Mouse (Mus musculus) embryonic facial prominence, embryonic 12.5 days (tissue): ENCODE data around the gene Nnat. TPM values are rescaled to one million over a fixed set of nuclear protein-coding genes. Genes with fewer than 3 reads are reported as not detected.

Experiments used
- ATAC-seq: fragments of 200-750 bp; cut with Nextera tagmentation; 2 replicates; pipeline ENCODE4 v1.8.0; 2017; ENCODE audit not compliant: insufficient number of reproducible peaks, insufficient read depth, low FRiP score, low TSS enrichment
- H3K27ac ChIP-seq: fragments of 300-500 bp; sonication (generic); 2 replicates; pipeline ENCODE4 v1.5.1; 2016; ENCODE audit warnings: mild to moderate bottlenecking
- H3K27me3 ChIP-seq: fragments of 300-500 bp; sonication (generic); 2 replicates; pipeline ENCODE4 v1.6.1; 2016; ENCODE audit warnings: mild to moderate bottlenecking, moderate library complexity
- H3K36me3 ChIP-seq: fragments of 300-500 bp; sonication (generic); 2 replicates; pipeline ENCODE4 v1.6.1; 2016; ENCODE audit warnings: mild to moderate bottlenecking
- H3K4me1 ChIP-seq: fragments of 300-500 bp; sonication (generic); 2 replicates; pipeline ENCODE4 v1.6.1; 2016
- H3K4me2 ChIP-seq: fragments of 300-500 bp; sonication (generic); replicated peaks from 2 replicates; pipeline ENCODE4 v1.6.1; 2016; ENCODE audit warnings: mild to moderate bottlenecking, moderate library complexity
- H3K4me3 ChIP-seq: fragments of 300-500 bp; sonication (generic); 2 replicates; pipeline ENCODE4 v1.5.1; 2016; ENCODE audit warnings: mild to moderate bottlenecking
- H3K9ac ChIP-seq: fragments of 300-500 bp; sonication (generic); 2 replicates; pipeline ENCODE4 v1.6.1; 2016; ENCODE audit warnings: mild to moderate bottlenecking, moderate library complexity
- H3K9me3 ChIP-seq: fragments of 300-500 bp; sonication (generic); 2 replicates; pipeline ENCODE4 v1.6.1; 2016; ENCODE audit warnings: mild to moderate bottlenecking, moderate library complexity
- WGBS: fragments of 180-500 bp; shearing (Covaris S2); methylation state at CpG from one replicate; pipeline ENCODE4 v1.1.7; 2016; 5-methylcytosine and 5-hydroxymethylcytosine counted together
- polyA plus RNA-seq: library from polyadenylated mRNA; unstranded; fragments of >200 nt; fragmentation: Nextera tagmentation; extraction: Ambion mirVana; gene quantifications from 2 replicates; pipeline ENCODE4 v1.2.1, GENCODE M21; 2016

Gene Nnat
- polyA plus RNA-seq, 1 experiment from 2014 or later: 1,910 TPM

DNA sequence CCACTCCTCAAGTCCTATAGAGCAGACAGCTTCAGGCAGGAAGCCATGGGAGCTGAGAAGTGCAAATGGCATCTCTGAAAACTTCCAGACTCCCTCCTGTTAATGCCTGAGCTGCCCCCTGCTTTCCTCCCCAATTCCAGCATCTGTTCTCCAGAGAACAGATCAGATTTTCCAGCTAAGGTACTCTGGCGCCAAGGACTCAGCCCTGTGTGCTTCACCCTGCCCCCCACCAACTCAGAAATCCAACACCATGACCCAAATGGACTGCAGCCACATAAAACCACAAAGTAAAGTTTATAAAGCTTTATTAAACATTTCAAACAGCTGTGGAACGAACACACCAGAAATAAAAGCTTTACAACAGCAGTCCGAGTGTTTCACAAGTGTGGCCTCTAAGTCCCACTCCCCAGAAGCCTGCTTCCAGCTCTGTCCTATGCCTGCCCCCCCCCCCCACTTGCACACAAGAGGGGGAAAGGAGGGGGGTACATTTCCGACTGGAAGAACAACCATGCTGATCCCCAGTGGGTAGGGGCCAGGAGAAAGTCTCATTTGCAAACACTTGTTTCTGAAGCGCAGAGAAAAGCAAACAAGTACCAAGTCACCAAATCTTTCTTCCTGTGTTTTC is 3.7 kb upstream of the Nnat start:
- peaks cover 47% of the 10 kb centered on the region for H3K36me3 ChIP-seq
- ATAC-seq: peak; percentile 50; the same call in 1 of the 2 replicates
- H3K27ac ChIP-seq: peak overlapping the region; percentile 84
- 37% methylated on average over 5 of the region's 5 CpGs for WGBS
- peaks cover 33% of the 10 kb centered on the region for H3K9me3 ChIP-seq
- peaks cover 49% of the 10 kb centered on the region for H3K4me1 ChIP-seq
- H3K4me2 ChIP-seq: 0 out of 2 replicates have a peak overlapping the region, but pooled peaks have one; percentile 6
- H3K9ac ChIP-seq: no peak overlapping the region
- no peaks in the 10 kb centered on the region for H3K27me3 ChIP-seq
- no peak overlapping the region for H3K4me3 ChIP-seq

GRCm38 (mm10) chr2:157558051-157558450 is 1.8 kb upstream of the Nnat start:
- H3K9me3 ChIP-seq: peaks cover 45% of the 10 kb centered on the region
- H3K4me2 ChIP-seq: no peak overlapping the region
- H3K4me3 ChIP-seq: no peak overlapping the region
- ATAC-seq: no peak
- H3K27ac ChIP-seq: no peak overlapping the region
- H3K36me3 ChIP-seq: peaks cover 64% of the 10 kb centered on the region
- H3K9ac ChIP-seq: no peak overlapping the region
- H3K27me3 ChIP-seq: no peaks in the 10 kb centered on the region
- peaks cover 43% of the 10 kb centered on the region for H3K4me1 ChIP-seq
- WGBS: 69% methylated on average over 9 of the region's 9 CpGs

DNA sequence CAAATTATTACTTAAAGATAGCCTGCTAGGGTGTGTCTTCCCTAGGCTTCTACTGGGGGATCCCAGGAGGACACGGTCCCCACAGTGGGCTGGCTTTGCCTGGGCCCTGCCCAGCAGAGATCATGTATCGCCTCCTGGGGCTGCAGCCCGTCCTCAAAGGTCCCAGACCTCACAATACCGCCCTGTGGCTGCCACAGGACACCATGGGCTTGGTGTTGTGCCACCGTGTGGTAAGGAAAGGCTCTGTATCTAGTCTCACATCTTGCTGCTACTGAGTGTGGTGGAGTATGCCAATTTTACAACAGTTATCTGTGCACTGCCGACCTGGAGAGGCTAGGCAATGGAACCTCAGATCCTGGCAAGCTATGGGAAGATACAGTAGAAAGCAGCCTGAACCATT is 1.4 kb upstream of the Nnat start:
- Histone ChIP-seq H3K9me3 (peaks cover 45% of the 10 kb centered on the region), H3K27me3 (no peaks in the 10 kb centered on the region), H3K4me2 (no peak overlapping the region), H3K27ac (no peak overlapping the region), H3K4me3 (no peak overlapping the region), H3K9ac (no peak overlapping the region), H3K4me1 (peaks cover 43% of the 10 kb centered on the region), H3K36me3 (peaks cover 69% of the 10 kb centered on the region)
- no peak for ATAC-seq
- 44% methylated on average over 6 of the region's 6 CpGs for WGBS

DNA sequence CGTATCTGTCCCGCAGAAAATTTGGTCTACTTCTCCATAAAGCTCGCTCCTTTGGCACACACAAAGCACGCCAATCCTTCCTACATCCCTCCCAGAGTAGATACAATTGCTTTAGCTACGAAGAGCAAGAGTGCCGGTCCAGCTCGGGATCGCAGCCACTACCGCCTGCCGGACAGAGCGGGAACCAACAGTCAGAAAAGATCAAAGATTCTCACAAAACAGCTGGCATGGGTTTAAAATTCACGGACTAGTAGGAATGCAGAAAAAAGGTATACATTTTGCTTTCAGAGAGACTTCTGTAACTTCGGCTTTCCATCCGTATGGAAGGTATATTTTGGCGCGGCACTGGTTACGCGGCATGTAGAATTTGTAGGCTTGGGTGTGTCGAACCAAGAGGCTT is 438 bp upstream of the Nnat start:
- ATAC-seq: no peak
- Histone ChIP-seq H3K4me2 (peak overlapping the region; percentile 43), H3K27me3 (no peaks in the 10 kb centered on the region), H3K9me3 (peaks cover 45% of the 10 kb centered on the region), H3K9ac (peak overlapping the region; percentile 72; the same call in 1 of the 2 replicates), H3K4me3 (peak overlapping the region; percentile 59), H3K27ac (peak overlapping the region; percentile 88), H3K4me1 (peaks cover 37% of the 10 kb centered on the region), H3K36me3 (peaks cover 77% of the 10 kb centered on the region)
- WGBS: 44% methylated on average over 19 of the region's 19 CpGs

DNA sequence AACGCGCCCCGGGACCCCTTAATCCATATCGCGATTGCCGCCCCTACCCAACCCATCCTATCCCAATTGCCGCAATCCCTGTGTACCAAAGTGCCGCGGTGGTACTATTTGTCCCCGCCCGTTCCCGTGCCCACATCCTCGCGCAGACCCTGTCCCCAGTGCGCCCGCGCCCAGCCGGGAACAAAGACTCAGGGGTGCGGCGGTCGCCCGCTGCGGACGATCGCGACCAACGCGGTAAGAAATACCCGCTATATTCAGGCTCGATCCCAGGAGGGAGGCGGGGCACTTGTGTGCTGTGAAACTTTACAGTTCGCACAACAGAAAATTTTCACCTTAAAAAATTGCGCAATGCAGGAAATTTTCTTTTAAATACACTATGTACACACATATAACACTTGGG is 424 bp downstream of the Nnat start:
- ATAC-seq: no peak
- Histone ChIP-seq H3K4me3 (peak overlapping the region; percentile 59), H3K4me2 (peak overlapping the region; percentile 43), H3K36me3 (peaks cover 77% of the 10 kb centered on the region), H3K27me3 (no peaks in the 10 kb centered on the region), H3K27ac (peak overlapping the region; percentile 88), H3K4me1 (peaks cover 45% of the 10 kb centered on the region), H3K9ac (peak overlapping the region; percentile 72), H3K9me3 (peaks cover 45% of the 10 kb centered on the region)
- 41% methylated on average over 33 of the region's 33 CpGs for WGBS

GRCm38 (mm10) chr2:157561165-157561836 is 1.4 kb downstream of the Nnat start:
- Histone ChIP-seq H3K27me3 (no peaks in the 10 kb centered on the region), H3K4me1 (peaks cover 37% of the 10 kb centered on the region), H3K36me3 (peaks cover 75% of the 10 kb centered on the region), H3K4me2 (peak overlapping the region; percentile 60), H3K9ac (peak overlapping the region; percentile 53), H3K9me3 (peaks cover 45% of the 10 kb centered on the region), H3K4me3 (peak overlapping the region; percentile 59), H3K27ac (peak overlapping the region; percentile 66)
- ATAC-seq: 0 out of 2 replicates have a peak, but pooled peaks have one; percentile 26
- 48% methylated on average over 27 of the region's 27 CpGs for WGBS

GRCm38 (mm10) chr2:157563031-157563430 is 3.2 kb downstream of the Nnat start:
- H3K4me2 ChIP-seq: no peak overlapping the region
- H3K9me3 ChIP-seq: peaks cover 40% of the 10 kb centered on the region
- H3K4me3 ChIP-seq: no peak overlapping the region
- H3K27me3 ChIP-seq: no peaks in the 10 kb centered on the region
- H3K4me1 ChIP-seq: peaks cover 28% of the 10 kb centered on the region
- WGBS: 59% methylated on average over 2 of the region's 2 CpGs
- no peak for ATAC-seq
- H3K27ac ChIP-seq: 0 out of 2 replicates have a peak overlapping the region, but pooled peaks have one; percentile 0
- no peak overlapping the region for H3K9ac ChIP-seq
- H3K36me3 ChIP-seq: peaks cover 58% of the 10 kb centered on the region

GRCm38 (mm10) chr2:157564723-157565122 is 4.8 kb downstream of the Nnat start:
- Histone ChIP-seq H3K9ac (peak overlapping the region; percentile 97; the same call in 1 of the 2 replicates), H3K4me1 (peaks cover 25% of the 10 kb centered on the region), H3K27me3 (no peaks in the 10 kb centered on the region), H3K4me2 (peak overlapping the region; percentile 79), H3K36me3 (peaks cover 41% of the 10 kb centered on the region), H3K27ac (no peak overlapping the region), H3K4me3 (peak overlapping the region; percentile 84), H3K9me3 (peaks cover 23% of the 10 kb centered on the region)
- no peak for ATAC-seq
- WGBS: 65% methylated on average over 4 of the region's 4 CpGs

DNA sequence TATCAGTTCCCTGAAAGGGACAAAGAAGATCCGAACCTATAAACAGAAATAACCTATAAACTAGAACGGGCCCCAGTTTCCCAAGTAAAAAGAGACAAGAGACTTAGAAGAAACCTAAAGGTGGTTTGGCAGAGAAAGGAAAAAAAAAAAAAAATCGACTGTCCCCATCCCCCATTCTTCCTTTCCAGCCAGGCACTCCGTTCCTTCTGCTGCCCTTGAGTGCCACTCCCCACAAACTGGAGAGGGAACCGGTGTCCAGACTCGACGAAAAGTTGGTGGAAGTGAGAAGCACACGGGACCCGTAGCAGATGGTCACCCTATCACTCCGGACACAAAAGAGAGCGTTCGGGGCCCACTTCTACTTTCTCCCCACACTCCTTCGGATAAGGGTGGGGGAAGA is 5.6 kb downstream of the Nnat start:
- Histone ChIP-seq H3K27ac (peak overlapping the region; percentile 91; the same call in 1 of the 2 replicates), H3K4me1 (peaks cover 25% of the 10 kb centered on the region), H3K27me3 (no peaks in the 10 kb centered on the region), H3K36me3 (peaks cover 34% of the 10 kb centered on the region), H3K9ac (peak overlapping the region; percentile 97), H3K9me3 (peaks cover 16% of the 10 kb centered on the region), H3K4me2 (peak overlapping the region; percentile 79), H3K4me3 (peak overlapping the region; percentile 84)
- WGBS: 8% methylated on average over 13 of the region's 13 CpGs
- ATAC-seq: no peak

GRCm38 (mm10) chr2:157565898-157566259 is 6.0 kb downstream of the Nnat start:
- H3K4me3 ChIP-seq: peak overlapping the region; percentile 84
- WGBS: under 1% methylated on average over 35 of the region's 35 CpGs
- peaks cover 34% of the 10 kb centered on the region for H3K36me3 ChIP-seq
- H3K9ac ChIP-seq: peak overlapping the region; percentile 97
- peak overlapping the region; percentile 91 for H3K27ac ChIP-seq
- peaks cover 25% of the 10 kb centered on the region for H3K4me1 ChIP-seq
- peaks cover 16% of the 10 kb centered on the region; the same call in 1 of the 2 replicates for H3K9me3 ChIP-seq
- ATAC-seq: peak; percentile 36; the same call in 1 of the 2 replicates
- H3K4me2 ChIP-seq: peak overlapping the region; percentile 79
- no peaks in the 10 kb centered on the region for H3K27me3 ChIP-seq

- H3K4me1 ChIP-seq: peaks cover 25% of the 10 kb centered on the region
- peak; percentile 82 for ATAC-seq
These were observed 6.5 kb downstream of the Nnat start for GRCm38 (mm10) chr2:157566260-157566952.

More at GRCm38 (mm10) chr2:157566260-157566952, 6.5 kb downstream of the Nnat start:
- peak overlapping the region; percentile 91 for H3K27ac ChIP-seq
- H3K4me3 ChIP-seq: peak overlapping the region; percentile 84
- WGBS: under 1% methylated on average over 36 of the region's 36 CpGs
- peaks cover 28% of the 10 kb centered on the region for H3K36me3 ChIP-seq
- H3K27me3 ChIP-seq: no peaks in the 10 kb centered on the region
- H3K9ac ChIP-seq: peak overlapping the region; percentile 97
- H3K9me3 ChIP-seq: peaks cover 10% of the 10 kb centered on the region; the same call in 1 of the 2 replicates
- H3K4me2 ChIP-seq: peak overlapping the region; percentile 79
